Mouse (Mus musculus): Measurements from ENCODE around the gene Slc24a2.

- TF ChIP-seq FLI1 (IDR thresholded peaks at IDR 0.05; ENCODE audit: low read length): no peak
- TF ChIP-seq GATA1 (IDR thresholded peaks at IDR 0.05; ENCODE audit: borderline replicate concordance, low read length): no peak
Measured at GRCm38 (mm10) chr4:87062771-87063253, 167.5 kb downstream of the Slc24a2 start.
